Mouse (Mus musculus): ENCODE results near the gene Prg3. TPM values are rescaled to one million over a fixed set of nuclear protein-coding genes. Genes with fewer than 3 reads are reported as not detected.
A peak's percentile ranks its signal among the peaks of the same experiment; 100 is the strongest.

The Prg3 gene
- total RNA-seq, 2 experiments from 2014 or later: not detected

DNA sequence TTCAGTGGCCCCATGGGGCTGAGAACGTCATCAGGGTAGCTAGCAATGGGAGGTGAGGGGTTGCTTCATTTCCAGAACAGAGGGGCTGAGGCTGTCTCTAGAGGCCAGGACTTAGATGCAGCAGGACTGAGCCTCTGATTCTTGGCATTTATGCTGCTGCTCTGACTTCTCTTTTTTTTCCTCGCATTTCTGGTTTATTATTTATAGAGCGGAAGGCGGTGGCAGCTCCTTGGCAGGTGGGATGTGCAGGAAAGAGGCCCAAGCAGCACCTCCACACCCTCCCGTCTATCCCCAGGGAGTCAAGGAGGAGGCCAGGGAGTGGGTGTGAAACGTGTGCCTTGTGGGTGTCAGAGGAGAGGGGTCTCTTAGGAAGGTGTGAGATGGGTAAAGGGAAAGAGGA is 43.0 kb downstream of the Prg3 start:
- no peak for DNase-seq (ENCODE audit: low spot score in 2 of 2)
- intact Hi-C loops (cut with DNase I): no loop called here

DNA sequence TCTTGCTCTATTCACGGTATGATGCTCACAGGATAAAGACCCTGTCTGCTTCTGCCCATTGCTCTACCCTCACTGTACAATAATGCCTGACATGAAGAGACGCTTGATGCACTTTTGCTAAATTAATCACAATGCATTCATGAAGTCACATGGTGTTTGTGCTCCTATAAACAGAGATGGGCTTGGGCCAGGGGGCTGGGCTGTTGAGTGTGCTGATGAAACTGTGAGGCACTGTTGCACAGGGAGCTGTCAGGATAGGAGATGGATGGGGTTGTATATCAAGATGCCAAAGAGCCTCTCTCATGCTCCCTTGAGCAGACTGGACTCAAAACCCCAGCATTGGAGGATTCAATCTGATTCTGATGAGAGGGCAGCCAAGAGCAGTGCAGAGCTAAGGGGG is 45.1 kb downstream of the Prg3 start:
- intact Hi-C loops (cut with DNase I): no loop called here
- no peak for DNase-seq (ENCODE audit: low spot score in 2 of 2)

DNA sequence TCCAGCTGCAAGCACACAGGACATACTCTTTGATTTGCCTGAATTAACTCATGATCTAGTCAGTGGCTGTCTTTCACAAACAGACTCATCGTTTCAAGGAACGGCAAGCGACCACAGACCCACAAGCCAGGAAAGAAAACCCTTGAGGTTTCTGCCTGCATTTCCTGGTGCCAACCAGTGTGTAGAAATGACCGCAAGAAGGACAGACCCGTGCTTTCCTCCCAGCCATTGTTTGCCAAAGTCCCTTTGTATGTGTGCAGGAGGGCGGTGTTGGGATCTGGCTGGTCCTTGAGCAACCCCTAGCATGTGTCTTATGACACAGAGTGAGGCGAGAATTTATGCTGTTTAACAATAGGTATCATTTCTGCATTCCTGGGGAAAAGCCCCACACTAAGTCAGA is 46.2 kb downstream of the Prg3 start:
- DNase-seq (ENCODE audit: low spot score in 2 of 2): no peak
- intact Hi-C loops (cut with DNase I): no loop called here

DNA sequence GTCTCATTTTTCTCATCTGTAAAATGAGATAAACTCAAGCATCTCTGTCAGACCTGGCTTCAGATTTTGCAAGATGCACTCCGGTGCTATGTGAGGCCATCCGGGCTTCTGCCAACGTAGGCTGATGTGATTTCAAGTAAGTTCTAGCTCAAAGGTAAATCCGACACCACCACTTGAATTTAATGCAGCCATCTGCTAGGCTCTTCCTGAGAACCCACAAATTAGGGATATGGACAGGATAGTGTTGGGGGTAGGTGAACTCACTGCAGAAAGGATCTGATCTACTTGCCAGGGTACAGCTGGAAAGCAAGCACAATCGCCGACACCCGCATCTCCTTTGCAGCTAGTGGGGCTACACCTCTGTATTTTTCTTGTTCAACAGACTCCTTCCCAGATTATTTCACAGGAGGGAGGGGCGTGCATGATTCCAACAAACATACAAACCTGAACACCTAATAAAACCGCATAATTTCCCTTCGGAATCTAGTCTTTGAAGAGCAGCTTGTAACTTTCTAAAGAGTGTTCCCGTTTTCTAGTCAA is 48.6 kb downstream of the Prg3 start:
- intact Hi-C loops (cut with DNase I): loop anchor here (1.0 to 2.0 kb wide), 2 partner anchors 11 to 210 kb away; partner anchors contain the start of gene Timm10
- DNase-seq (ENCODE audit: low spot score in 2 of 2): no peak

DNA sequence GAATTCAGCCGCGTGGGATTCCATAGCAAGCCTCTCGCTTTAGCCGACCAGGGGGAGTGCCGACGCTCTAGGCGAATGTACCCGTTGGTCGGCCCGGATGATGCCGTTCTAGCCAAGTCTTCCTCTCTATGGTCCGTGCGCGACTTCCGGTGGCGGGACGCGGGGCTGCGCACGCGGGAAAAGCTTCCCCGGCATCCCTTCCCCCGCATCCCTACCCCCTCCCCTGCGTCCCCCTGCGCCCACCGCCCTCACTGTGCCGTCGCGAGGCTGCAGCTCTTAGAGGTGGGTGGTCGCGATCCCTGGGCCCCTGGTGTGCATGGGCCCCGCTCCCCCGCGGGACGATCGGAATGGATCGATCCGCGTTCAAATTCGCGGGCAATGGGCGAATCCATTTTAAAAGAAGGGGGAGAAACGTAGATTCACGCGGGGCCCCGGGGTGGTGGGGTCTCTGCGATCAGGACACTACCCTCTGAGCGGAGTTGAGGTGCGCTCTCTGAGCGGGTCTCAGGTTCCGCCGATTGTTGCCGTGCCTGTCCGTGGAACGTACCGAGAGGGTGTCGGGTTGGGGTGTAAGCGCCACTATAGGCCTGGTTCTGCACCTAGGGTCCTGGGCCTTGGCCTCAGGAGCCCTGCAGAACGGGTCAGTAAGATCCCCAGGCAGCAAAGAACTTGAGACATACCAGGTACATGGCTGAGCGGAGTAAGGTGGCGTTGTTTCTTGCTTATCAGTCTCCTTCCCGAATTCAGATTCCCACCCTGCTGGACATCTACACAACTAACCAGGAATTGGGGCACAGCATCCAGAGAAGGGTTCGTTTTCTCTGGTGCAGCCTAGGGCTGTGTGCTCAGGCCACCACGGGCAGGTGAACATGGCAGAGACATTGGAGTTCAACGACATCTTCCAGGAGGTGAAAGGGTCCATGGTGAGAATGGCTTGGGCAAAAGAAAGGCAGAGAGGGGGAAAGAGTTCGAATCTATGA is 49.3 kb downstream of the Prg3 start, which contains the start of the genes Ssrp1 and P2rx3:
Gene Ssrp1, plus strand, starts transcription at position 188 of the 980 bp plus-strand sequence.
Gene P2rx3, minus strand, starts transcription at position 416 of the 980 bp plus-strand sequence.
- DNase-seq (ENCODE audit: low spot score in 2 of 2): peak; percentile 95
- intact Hi-C loops (cut with DNase I): loop anchor here (1.0 to 2.0 kb wide), 2 partner anchors 10 to 211 kb away; partner anchors contain the start of gene Timm10

DNA sequence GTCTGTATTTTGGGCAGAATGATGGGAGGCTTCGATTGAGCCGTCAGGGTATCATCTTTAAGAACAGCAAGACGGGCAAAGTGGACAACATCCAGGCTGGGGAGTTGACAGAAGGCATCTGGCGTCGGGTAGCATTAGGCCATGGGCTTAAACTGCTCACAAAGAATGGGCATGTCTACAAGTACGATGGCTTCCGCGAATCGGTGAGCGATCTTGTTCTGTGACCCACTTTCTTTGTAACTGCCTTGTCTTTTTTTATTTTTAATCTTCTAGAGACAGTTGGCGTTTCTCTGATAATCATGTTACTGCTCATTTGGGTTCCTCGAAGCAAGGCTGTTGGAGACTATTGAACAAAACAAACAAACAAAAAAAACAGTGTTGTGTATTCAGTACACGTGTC is 50.3 kb downstream of the Prg3 start:
- intact Hi-C loops (cut with DNase I): no loop called here
- no peak for DNase-seq (ENCODE audit: low spot score in 2 of 2)

Other genes with a start within 250 kb of the Prg3 start
- 1 to 10 TPM; 1.6 to 2.0 TPM for gene Gm19426, start 244.6 kb upstream of the Prg3 start, total RNA-seq (2021)
- gene Serping1, start 212.8 kb upstream of the Prg3 start, total RNA-seq (2021): 1 to 10 TPM; 5.9 to 6.8 TPM
- 1 to 10 TPM; 5.1 to 6.0 TPM for gene Ube2l6, start 189.4 kb upstream of the Prg3 start, total RNA-seq (2021)
- not detected for gene Smtnl1, start 165.6 kb upstream of the Prg3 start, total RNA-seq (2021)
- gene Timm10, start 161.2 kb upstream of the Prg3 start, total RNA-seq (2021): 10 to 100 TPM; 59.7 to 63.5 TPM
- gene Slc43a1, start 149.4 kb upstream of the Prg3 start, total RNA-seq (2021): under 1 TPM; 0.15 to 0.24 TPM
- gene Rtn4rl2, start 101.5 kb upstream of the Prg3 start, total RNA-seq (2021): 10 to 100 TPM; 92.2 to 95.0 TPM
- 1 to 10 TPM in 1 of 2 experiments, under 1 TPM in 1; 0.99 to 1.1 TPM for gene Slc43a3, start 51.6 kb upstream of the Prg3 start, total RNA-seq (2021)
- gene Prg2, start 7.8 kb upstream of the Prg3 start, total RNA-seq (2021): not detected
- 10 to 100 TPM; 88.8 to 93.6 TPM for gene Ssrp1, start 49.0 kb downstream of the Prg3 start, total RNA-seq (2021)
- 1 to 10 TPM; 1.4 to 2.0 TPM for gene P2rx3, start 49.2 kb downstream of the Prg3 start, total RNA-seq (2021)
- gene Tnks1bp1, start 59.8 kb downstream of the Prg3 start, total RNA-seq (2021): 100 to 1,000 TPM in 1 of 2 experiments, 10 to 100 TPM in 1; 88.5 to 102 TPM
- gene Aplnr, start 148.0 kb downstream of the Prg3 start, total RNA-seq (2021): 10 to 100 TPM; 10.5 to 12.5 TPM
- 10 to 100 TPM; 35.6 to 44.1 TPM for gene Lrrc55, start 209.0 kb downstream of the Prg3 start, total RNA-seq (2021)